Mouse (Mus musculus) E14TG2a.4 (cell line): Measurements from ENCODE around the gene Ubash3b.

Experiments
- CTCF ChIP-seq: conservative IDR thresholded peaks from 2 replicates; pipeline ENCODE4 v1.5.1; 2014; ENCODE audit warnings: low read length
- NANOG ChIP-seq: IDR thresholded peaks from 2 replicates; pipeline ENCODE4 v1.6.1; 2014; ENCODE audit warnings: borderline replicate concordance, low read length, mixed read lengths
- POU5F1 ChIP-seq: IDR thresholded peaks from 2 replicates; pipeline ENCODE4 v1.6.1; 2014; ENCODE audit warnings: low read length, borderline replicate concordance

GRCm38 (mm10) chr9:41083386-41084055 is 78.0 kb downstream of the Ubash3b start:
- TF ChIP-seq CTCF: no peak
- TF ChIP-seq POU5F1: no peak
- TF ChIP-seq NANOG: no peak
